8 mouse cellular contexts compared by ENCODE assay signal in the genomic region with DNA sequence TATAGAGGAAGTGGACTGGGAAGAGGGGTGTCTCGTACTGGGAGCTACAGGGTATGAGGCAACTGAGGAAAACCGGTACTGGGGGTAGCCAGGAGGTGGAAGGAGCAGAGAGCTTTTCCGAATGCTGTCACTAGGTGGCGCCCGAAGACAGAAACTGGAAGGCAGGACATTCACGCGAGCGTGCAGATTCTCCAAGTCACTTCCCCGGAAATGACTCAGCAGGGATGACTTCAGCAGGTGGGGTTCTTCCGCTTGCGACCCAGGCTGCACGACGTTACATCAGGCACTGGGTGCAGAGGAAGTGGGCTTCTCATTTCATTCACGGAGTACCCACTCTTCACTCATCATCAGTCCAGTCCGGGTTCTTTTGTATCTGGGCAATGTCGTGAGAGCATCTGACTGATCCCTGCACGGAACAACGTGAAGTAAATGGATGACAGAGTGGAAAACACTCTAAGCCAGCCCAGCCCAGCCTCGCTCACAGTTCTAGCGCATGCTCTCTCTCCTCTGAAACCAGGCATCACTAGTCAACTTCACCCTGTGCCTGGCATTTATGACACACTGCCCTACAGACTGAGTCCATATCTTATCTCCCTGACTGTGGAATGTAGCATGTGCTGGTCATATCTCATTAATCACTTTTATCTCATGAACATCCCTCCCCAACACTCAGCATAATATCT. TPM values are rescaled to one million over a fixed set of nuclear protein-coding genes. Genes with fewer than 3 reads are reported as not detected.
DNase-seq lines count a peak whose midpoint lies in the region; ATAC-seq and TF ChIP-seq lines count a peak whose summit lies in the region.

No protein-coding gene starts in this region.

- no peaks in the 10 kb centered on the region for H3K27me3 ChIP-seq in forebrain, embryonic 16.5 days (replicated peaks; ENCODE audit: control insufficient read depth, insufficient read depth, low read length)
- H3K27me3 ChIP-seq in lung, embryonic 15.5 days = no peaks in the 10 kb centered on the region

- H3K4me2 ChIP-seq in forebrain, embryonic 16.5 days (ENCODE audit: low read length) = peak overlapping the region; percentile 60
- peak overlapping the region; percentile 58 for H3K4me2 ChIP-seq in lung, embryonic 15.5 days

- peak overlapping the region; percentile 12; the same call in 1 of the 2 replicates for H3K9ac ChIP-seq in ES-E14 (ENCODE audit: insufficient read depth, low read depth, low read length, poor library complexity, severe bottlenecking)
- H3K9ac ChIP-seq in forebrain, embryonic 16.5 days (replicated peaks; ENCODE audit: low read depth, low read length) = peak overlapping the region; percentile 58
- no peak overlapping the region for H3K9ac ChIP-seq in lung, embryonic 15.5 days

- H3K27ac ChIP-seq in ES-E14 (ENCODE audit: insufficient read depth, low read depth, low read length, poor library complexity, severe bottlenecking) = no peak overlapping the region; the same call in 1 of the 2 replicates
- peak overlapping the region; percentile 73 for H3K27ac ChIP-seq in forebrain, embryonic 16.5 days (ENCODE audit: low read length)
- H3K27ac ChIP-seq in lung, embryonic 15.5 days = no peak overlapping the region

- in situ Hi-C loops in ES-E14 (cut with MboI; ENCODE audit: low sequenced_read_pairs in 2 of 2, unreplicated experiment in 2 of 2) = loop anchor here (5.0 to 10.0 kb wide), 3 partner anchors 84 to 114 kb away; no protein-coding TSS in a partner anchor

- H3K4me3 ChIP-seq in ES-E14 (ENCODE audit: insufficient read depth in 1 of 2, low read depth in 1 of 2, low read length in 2 of 2, poor library complexity in 1 of 2, severe bottlenecking in 1 of 2) = peak overlapping the region in 1 of 2 experiments; percentile 9; a peak in 1 of 4 replicates
- H3K4me3 ChIP-seq in forebrain, embryonic 16.5 days (replicated peaks; ENCODE audit: low read length) = peak overlapping the region; percentile 40
- peak overlapping the region; percentile 32 for H3K4me3 ChIP-seq in lung, embryonic 15.5 days

- no peaks in the 10 kb centered on the region for H3K9me3 ChIP-seq in ES-E14 (ENCODE audit: control insufficient read depth, insufficient read depth, low read depth, low read length)
- H3K9me3 ChIP-seq in forebrain, embryonic 16.5 days (ENCODE audit: control insufficient read depth, low read length) = no peaks in the 10 kb centered on the region
- no peaks in the 10 kb centered on the region for H3K9me3 ChIP-seq in lung, embryonic 15.5 days

- H3K36me3 ChIP-seq in ES-E14 (ENCODE audit: control insufficient read depth, insufficient read depth, low read length, poor library complexity, severe bottlenecking) = no peaks in the 10 kb centered on the region
- H3K36me3 ChIP-seq in forebrain, embryonic 16.5 days (ENCODE audit: control insufficient read depth, insufficient read depth) = no peaks in the 10 kb centered on the region
- no peaks in the 10 kb centered on the region for H3K36me3 ChIP-seq in lung, embryonic 15.5 days

- ATAC-seq in forebrain, embryonic 16.5 days = peak; percentile 96
- ATAC-seq in lung, embryonic 15.5 days (ENCODE audit: borderline replicate concordance, extremely low read depth, low FRiP score, low TSS enrichment) = peak; percentile 82

- peak; percentile 97 for DNase-seq in ES-E14 (ENCODE audit: low read depth, low spot score)
- DNase-seq in cerebellum, adult 11-12 months = peak; percentile 91
- peak; percentile 96 for DNase-seq in heart, postnatal 4 days
- DNase-seq in layer of hippocampus, adult 8-10 months (ENCODE audit: low spot score in 2 of 2) = peak; percentile 94 to 99
- peak; percentile 82 for DNase-seq in ovary, adult 18-20 months (ENCODE audit: low spot score)
- DNase-seq in thymus, postnatal 0 days (ENCODE audit: low spot score) = peak; percentile 97

- WGBS in forebrain, embryonic 16.5 days = 17% methylated on average over 20 of the region's 20 CpGs
- WGBS in lung, embryonic 15.5 days = 8% methylated on average over 20 of the region's 20 CpGs

- H3K4me1 ChIP-seq in ES-E14 (ENCODE audit: control insufficient read depth in 2 of 2, insufficient read depth in 2 of 2, low read length in 2 of 2, poor library complexity in 1 of 2) = peaks cover 1 to 8% of the 10 kb centered on the region in 2 experiments; a peak in 1 of 4 replicates
- peaks cover 6% of the 10 kb centered on the region; the same call in 1 of the 2 replicates for H3K4me1 ChIP-seq in forebrain, embryonic 16.5 days (replicated peaks; ENCODE audit: control insufficient read depth, insufficient read depth, low read length)
- peaks cover 6% of the 10 kb centered on the region; the same call in 1 of the 2 replicates for H3K4me1 ChIP-seq in lung, embryonic 15.5 days

TF ChIP-seq in ES-E14, 5 proteins besides CTCF, POLR2A, EP300 and RAD21:
- no peak for TF ChIP-seq CHD2 (IDR thresholded peaks at IDR 0.05; ENCODE audit: low read depth, low read length)
- peak; percentile 93 for TF ChIP-seq MAFK (IDR thresholded peaks at IDR 0.05; ENCODE audit: insufficient read depth, low read depth, low read length)
- TF ChIP-seq ZC3H11A (IDR thresholded peaks at IDR 0.05; ENCODE audit: borderline replicate concordance, low read depth, low read length) = peak; percentile 96
- no peak for TF ChIP-seq ZNF384 (IDR thresholded peaks at IDR 0.05; ENCODE audit: low read depth, low read length)
- TF ChIP-seq HCFC1 (IDR thresholded peaks at IDR 0.05; ENCODE audit: borderline replicate concordance, insufficient read depth, low read length) = no peak

RNA-seq across cellular contexts. Expression of gene Tmprss13, which starts 18.3 kb away (rescaled TPM):
- total RNA-seq in ES-E14 (2012; rRNA removed) = 0.22 and 0.90 TPM in 2 replicates
- polyA plus RNA-seq in forebrain, embryonic 16.5 days (2015; fragmentation: Nextera tagmentation; extraction: Ambion mirVana) = 0.10 TPM in 1 of 2 replicates, not detected in the other
- total RNA-seq in heart, postnatal 4 days (2021) = under 1 TPM; 0.24 to 0.50 TPM
- not detected for total RNA-seq in layer of hippocampus, adult 8-10 months (2022)
- polyA plus RNA-seq in lung, embryonic 15.5 days (2015; fragmentation: Nextera tagmentation; extraction: Ambion mirVana) = 0.28 and 0.37 TPM in 2 replicates
- polyA plus RNA-seq in thymus, postnatal 0 days (2015; fragmentation: Nextera tagmentation; extraction: Ambion mirVana) = 0.18 and 0.33 TPM in 2 replicates

RNA-seq across cellular contexts. Expression of gene Il10ra, which starts 31.6 kb away (rescaled TPM):
- total RNA-seq in ES-E14 (2012; rRNA removed) = 0.13 TPM in 1 of 2 replicates, not detected in the other
- 0.52 TPM in 2 replicates for polyA plus RNA-seq in forebrain, embryonic 16.5 days (2015; fragmentation: Nextera tagmentation; extraction: Ambion mirVana)
- total RNA-seq in heart, postnatal 4 days (2021) = 1 to 10 TPM; 1.0 to 1.2 TPM
- total RNA-seq in layer of hippocampus, adult 8-10 months (2022) = 10 to 100 TPM in 1 of 4 experiments, 1 to 10 TPM in 3; 1.8 to 10.0 (median 6.1) TPM
- 1.2 and 1.4 TPM in 2 replicates for polyA plus RNA-seq in lung, embryonic 15.5 days (2015; fragmentation: Nextera tagmentation; extraction: Ambion mirVana)
- polyA plus RNA-seq in thymus, postnatal 0 days (2015; fragmentation: Nextera tagmentation; extraction: Ambion mirVana) = 6.0 and 6.6 TPM in 2 replicates
